Comparison of ENCODE assay signal across 9 mouse cellular contexts in genomic region chr11:75054184-75054877, GRCm38 (mm10).
DNase-seq lines count a peak whose midpoint lies in the region; ATAC-seq lines count a peak whose summit lies in the region.
"Had no signal": no experiment of that assay in that cellular context is flagged by ENCODE, and none has a peak within 500 bp of the region (broad histone marks: within the 10 kb centered on the region; RNA-seq: fewer than 3 reads in every experiment).

No protein-coding gene starts in this region.

- H3K4me1 ChIP-seq in forebrain, embryonic 16.5 days (replicated peaks; ENCODE audit: control insufficient read depth, insufficient read depth, low read length): peaks cover 7% of the 10 kb centered on the region; the same call in 1 of the 2 replicates
- H3K4me1 ChIP-seq in intestine, embryonic 16.5 days (ENCODE audit: control insufficient read depth, insufficient read depth, low read length): peaks cover 41% of the 10 kb centered on the region
- peaks cover 38% of the 10 kb centered on the region for H3K4me1 ChIP-seq in neural tube, embryonic 15.5 days

- H3K9me3 ChIP-seq in forebrain, embryonic 16.5 days (ENCODE audit: control insufficient read depth, low read length): no peaks in the 10 kb centered on the region
- H3K9me3 ChIP-seq in intestine, embryonic 16.5 days (ENCODE audit: control insufficient read depth, low read length): no peaks in the 10 kb centered on the region
- no peaks in the 10 kb centered on the region for H3K9me3 ChIP-seq in neural tube, embryonic 15.5 days (replicated peaks)

- H3K27ac ChIP-seq in forebrain, embryonic 16.5 days (ENCODE audit: low read length): 0 out of 2 replicates have a peak overlapping the region, but pooled peaks have one; percentile 26
- peak overlapping the region; percentile 89 for H3K27ac ChIP-seq in intestine, embryonic 16.5 days (ENCODE audit: low read length)
- peak overlapping the region; percentile 65 for H3K27ac ChIP-seq in neural tube, embryonic 15.5 days (replicated peaks)
- H3K27ac ChIP-seq: layer of hippocampus, adult 2 months had no signal

- intact Hi-C loops in left cerebral cortex, postnatal 14 days (cut with DNase I): no loop called here
- intact Hi-C loops in left cerebral cortex, postnatal 10 days (cut with DNase I): no loop called here

- no peak overlapping the region for H3K9ac ChIP-seq in forebrain, embryonic 16.5 days (replicated peaks; ENCODE audit: low read depth, low read length)
- H3K9ac ChIP-seq in intestine, embryonic 16.5 days (ENCODE audit: low read depth, low read length): no peak overlapping the region
- no peak overlapping the region for H3K9ac ChIP-seq in neural tube, embryonic 15.5 days (replicated peaks)

- H3K27me3 ChIP-seq in forebrain, embryonic 16.5 days (replicated peaks; ENCODE audit: control insufficient read depth, insufficient read depth, low read length): no peaks in the 10 kb centered on the region
- H3K27me3 ChIP-seq in intestine, embryonic 16.5 days (replicated peaks; ENCODE audit: control insufficient read depth, insufficient read depth, low read length): no peaks in the 10 kb centered on the region
- no peaks in the 10 kb centered on the region for H3K27me3 ChIP-seq in neural tube, embryonic 15.5 days (replicated peaks)

- no peaks in the 10 kb centered on the region; the same call in 1 of the 2 replicates for H3K36me3 ChIP-seq in forebrain, embryonic 16.5 days (ENCODE audit: control insufficient read depth, insufficient read depth)
- H3K36me3 ChIP-seq in intestine, embryonic 16.5 days (ENCODE audit: control insufficient read depth, insufficient read depth, low read length): no peaks in the 10 kb centered on the region
- H3K36me3 ChIP-seq in neural tube, embryonic 15.5 days: no peaks in the 10 kb centered on the region

- peak; percentile 21 to 34 for DNase-seq in left cerebral cortex, postnatal 14 days (ENCODE audit: low spot score in 2 of 2)
- DNase-seq in left cerebral cortex, postnatal 10 days (ENCODE audit: extremely low spot score in 1 of 2, low spot score in 2 of 2): no peak
- DNase-seq in cerebellum, adult 9-10 months: no peak
- no peak for DNase-seq in spleen, postnatal 36 days (ENCODE audit: low spot score in 2 of 2)
- DNase-seq in cerebellum, postnatal 36 days: no peak

- H3K4me3 ChIP-seq in forebrain, embryonic 16.5 days (replicated peaks; ENCODE audit: low read length): no peak overlapping the region
- H3K4me3 ChIP-seq in intestine, embryonic 16.5 days (ENCODE audit: low read length): no peak overlapping the region
- H3K4me3 ChIP-seq in neural tube, embryonic 15.5 days (replicated peaks): no peak overlapping the region
- H3K4me3 ChIP-seq: layer of hippocampus, adult 2 months had no signal

- peak; percentile 82 for ATAC-seq in forebrain, embryonic 16.5 days
- peak; percentile 71 for ATAC-seq in intestine, embryonic 16.5 days
- ATAC-seq in neural tube, embryonic 15.5 days (ENCODE audit: low FRiP score): no peak

- 65% methylated on average over 5 of the region's 5 CpGs for WGBS in forebrain, embryonic 16.5 days
- 41% methylated on average over 5 of the region's 5 CpGs for WGBS in intestine, embryonic 16.5 days
- WGBS in neural tube, embryonic 15.5 days: 61% methylated on average over 5 of the region's 5 CpGs

- H3K4me2 ChIP-seq in forebrain, embryonic 16.5 days (ENCODE audit: low read length): no peak overlapping the region
- H3K4me2 ChIP-seq in intestine, embryonic 16.5 days (ENCODE audit: low read depth, low read length): no peak overlapping the region
- no peak overlapping the region for H3K4me2 ChIP-seq in neural tube, embryonic 15.5 days

Comparison
In these comparisons a context has a peak if more than half of its experiments do, and no peak if none do; other contexts are left out.
1. DNase-seq: peak in left cerebral cortex, postnatal 14 days (2 of 2); none in left cerebral cortex, postnatal 10 days (0 of 2), cerebellum, adult 9-10 months (single experiment), spleen, postnatal 36 days (0 of 2) and cerebellum, postnatal 36 days (0 of 2).
2. H3K27ac ChIP-seq: peak in every context shown above with its lines; median percentile 89 in intestine, embryonic 16.5 days; 65 in neural tube, embryonic 15.5 days; 26 in forebrain, embryonic 16.5 days.